Mouse (Mus musculus): Measurements from ENCODE around the gene Mlkl. TPM values are rescaled to one million over a fixed set of nuclear protein-coding genes. Genes with fewer than 3 reads are reported as not detected.

Gene Mlkl
- polyA plus RNA-seq, 1 experiment from 2014 or later, result 3.2 TPM

- WGBS, result 74% methylated on average over 8 of the region's 8 CpGs
- Histone ChIP-seq H3K4me2 (no peak overlapping the region), H3K27me3 (ENCODE audit: insufficient read depth, low read length) (no peaks in the 10 kb centered on the region), H3K4me1 (ENCODE audit: insufficient read depth) (no peaks in the 10 kb centered on the region), H3K27ac (ENCODE audit: low read depth) (no peak overlapping the region), H3K9me3 (ENCODE audit: low read depth, low read length) (no peaks in the 10 kb centered on the region), H3K4me3 (ENCODE audit: low read depth, low read length) (no peak overlapping the region), H3K9ac (no peak overlapping the region), H3K36me3 (ENCODE audit: insufficient read depth) (no peaks in the 10 kb centered on the region)
- ATAC-seq (ENCODE audit: insufficient read depth) (no peak), DNase-seq (no peak)
- no peak for TF ChIP-seq CTCF (IDR thresholded peaks at IDR 0.05; ENCODE audit: low read depth)
These were observed 25.5 kb upstream of the Mlkl start for GRCm38 (mm10) chr8:111363489-111363888.

GRCm38 (mm10) chr8:111360579-111361209, 22.7 kb upstream of the Mlkl start:
- ATAC-seq (ENCODE audit: insufficient read depth) (0 out of 2 replicates have a peak, but pooled peaks have one; percentile 28), DNase-seq (peak; percentile 3)
- Histone ChIP-seq H3K9me3 (ENCODE audit: low read depth, low read length) (no peaks in the 10 kb centered on the region), H3K4me3 (ENCODE audit: low read depth, low read length) (no peak overlapping the region), H3K9ac (peak overlapping the region; percentile 17; the same call in 1 of the 2 replicates), H3K36me3 (ENCODE audit: insufficient read depth) (no peaks in the 10 kb centered on the region), H3K4me1 (ENCODE audit: insufficient read depth) (no peaks in the 10 kb centered on the region), H3K27ac (ENCODE audit: low read depth) (no peak overlapping the region), H3K27me3 (ENCODE audit: insufficient read depth, low read length) (no peaks in the 10 kb centered on the region), H3K4me2 (no peak overlapping the region)
- TF ChIP-seq CTCF (IDR thresholded peaks at IDR 0.05; ENCODE audit: low read depth), result no peak
- WGBS, result 49% methylated on average over 7 of the region's 7 CpGs

GRCm38 (mm10) chr8:111359936-111360335, 22.0 kb upstream of the Mlkl start:
- H3K9me3 ChIP-seq (ENCODE audit: low read depth, low read length), result no peaks in the 10 kb centered on the region
- H3K27me3 ChIP-seq (ENCODE audit: insufficient read depth, low read length), result no peaks in the 10 kb centered on the region
- no peak overlapping the region for H3K4me3 ChIP-seq (ENCODE audit: low read depth, low read length)
- no peak overlapping the region for H3K27ac ChIP-seq (ENCODE audit: low read depth)
- no peak overlapping the region for H3K9ac ChIP-seq
- no peaks in the 10 kb centered on the region for H3K36me3 ChIP-seq (ENCODE audit: insufficient read depth)
- no peak for DNase-seq
- TF ChIP-seq CTCF (IDR thresholded peaks at IDR 0.05; ENCODE audit: low read depth), result no peak
- WGBS, result 63% methylated on average over 5 of the region's 5 CpGs
- H3K4me1 ChIP-seq (ENCODE audit: insufficient read depth), result no peaks in the 10 kb centered on the region
- ATAC-seq (ENCODE audit: insufficient read depth), result no peak
- H3K4me2 ChIP-seq, result no peak overlapping the region

GRCm38 (mm10) chr8:111358905-111359304, 20.9 kb upstream of the Mlkl start:
- Histone ChIP-seq H3K36me3 (ENCODE audit: insufficient read depth) (no peaks in the 10 kb centered on the region), H3K9me3 (ENCODE audit: low read depth, low read length) (no peaks in the 10 kb centered on the region), H3K4me3 (ENCODE audit: low read depth, low read length) (no peak overlapping the region), H3K27ac (ENCODE audit: low read depth) (no peak overlapping the region), H3K9ac (no peak overlapping the region), H3K4me1 (ENCODE audit: insufficient read depth) (no peaks in the 10 kb centered on the region), H3K4me2 (no peak overlapping the region), H3K27me3 (ENCODE audit: insufficient read depth, low read length) (no peaks in the 10 kb centered on the region)
- no peak for DNase-seq
- no peak for TF ChIP-seq CTCF (IDR thresholded peaks at IDR 0.05; ENCODE audit: low read depth)
- WGBS, result 43% methylated on average over 1 of the region's 1 CpGs
- ATAC-seq (ENCODE audit: insufficient read depth), result no peak

- no peak overlapping the region for H3K27ac ChIP-seq (ENCODE audit: low read depth)
- no peaks in the 10 kb centered on the region for H3K36me3 ChIP-seq (ENCODE audit: insufficient read depth)
- ATAC-seq (ENCODE audit: insufficient read depth) (no peak), DNase-seq (no peak)
- 83% methylated on average over 4 of the region's 4 CpGs for WGBS
- H3K9me3 ChIP-seq (ENCODE audit: low read depth, low read length), result no peaks in the 10 kb centered on the region
- H3K4me3 ChIP-seq (ENCODE audit: low read depth, low read length), result no peak overlapping the region
- TF ChIP-seq CTCF (IDR thresholded peaks at IDR 0.05; ENCODE audit: low read depth), result no peak
- no peaks in the 10 kb centered on the region for H3K4me1 ChIP-seq (ENCODE audit: insufficient read depth)
- H3K27me3 ChIP-seq (ENCODE audit: insufficient read depth, low read length), result no peaks in the 10 kb centered on the region
- no peak overlapping the region for H3K4me2 ChIP-seq
- H3K9ac ChIP-seq, result no peak overlapping the region
These were observed 19.5 kb upstream of the Mlkl start for GRCm38 (mm10) chr8:111357433-111357832.

GRCm38 (mm10) chr8:111353497-111353896, 15.5 kb upstream of the Mlkl start:
- DNase-seq (no peak), ATAC-seq (ENCODE audit: insufficient read depth) (no peak)
- Histone ChIP-seq H3K36me3 (ENCODE audit: insufficient read depth) (no peaks in the 10 kb centered on the region), H3K4me1 (ENCODE audit: insufficient read depth) (no peaks in the 10 kb centered on the region), H3K9me3 (ENCODE audit: low read depth, low read length) (no peaks in the 10 kb centered on the region), H3K27me3 (ENCODE audit: insufficient read depth, low read length) (no peaks in the 10 kb centered on the region), H3K27ac (ENCODE audit: low read depth) (no peak overlapping the region), H3K9ac (no peak overlapping the region), H3K4me3 (ENCODE audit: low read depth, low read length) (no peak overlapping the region), H3K4me2 (no peak overlapping the region)
- 82% methylated on average over 9 of the region's 9 CpGs for WGBS
- no peak for TF ChIP-seq CTCF (IDR thresholded peaks at IDR 0.05; ENCODE audit: low read depth)

GRCm38 (mm10) chr8:111352289-111352688, 14.3 kb upstream of the Mlkl start:
- 75% methylated on average over 5 of the region's 5 CpGs for WGBS
- no peaks in the 10 kb centered on the region for H3K36me3 ChIP-seq (ENCODE audit: insufficient read depth)
- H3K27ac ChIP-seq (ENCODE audit: low read depth), result no peak overlapping the region
- no peak overlapping the region for H3K4me2 ChIP-seq
- no peak overlapping the region for H3K9ac ChIP-seq
- no peak for TF ChIP-seq CTCF (IDR thresholded peaks at IDR 0.05; ENCODE audit: low read depth)
- no peak for DNase-seq
- ATAC-seq (ENCODE audit: insufficient read depth), result no peak
- H3K4me1 ChIP-seq (ENCODE audit: insufficient read depth), result no peaks in the 10 kb centered on the region
- no peak overlapping the region for H3K4me3 ChIP-seq (ENCODE audit: low read depth, low read length)
- H3K9me3 ChIP-seq (ENCODE audit: low read depth, low read length), result no peaks in the 10 kb centered on the region
- H3K27me3 ChIP-seq (ENCODE audit: insufficient read depth, low read length), result no peaks in the 10 kb centered on the region

All from lung, embryonic 14.5 days (tissue).